Mouse (Mus musculus): ENCODE measurements around the gene Babam2.
A peak's percentile ranks its signal among the peaks of the same experiment; 100 is the strongest.
"Not testable (repeated sequence)": the region's sequence is repeated elsewhere in the genome, so short reads cannot be mapped to it uniquely, and the experiment has no call there.

Babam2 gene

GRCm38 (mm10) chr5:31787622-31788021, 90.1 kb downstream of the Babam2 start:
- no peak for DNase-seq

GRCm38 (mm10) chr5:31792338-31792737, 94.9 kb downstream of the Babam2 start:
- no peak for DNase-seq

- no peak for DNase-seq
Observed at GRCm38 (mm10) chr5:31792863-31793262, 95.4 kb downstream of the Babam2 start.

GRCm38 (mm10) chr5:31795414-31795813, 97.9 kb downstream of the Babam2 start:
- no peak for DNase-seq

GRCm38 (mm10) chr5:31796979-31797378, 99.5 kb downstream of the Babam2 start:
- DNase-seq, result no peak

- DNase-seq, result not testable (repeated sequence)
Observed at GRCm38 (mm10) chr5:31804211-31804610, 106.7 kb downstream of the Babam2 start.

- DNase-seq, result no peak
Observed at GRCm38 (mm10) chr5:31804751-31805150, 107.3 kb downstream of the Babam2 start.

- no peak for DNase-seq
Observed at GRCm38 (mm10) chr5:31807312-31807711, 109.8 kb downstream of the Babam2 start.

GRCm38 (mm10) chr5:31808271-31808670, 110.8 kb downstream of the Babam2 start:
- no peak for DNase-seq

- peak; percentile 20 for DNase-seq
Observed at GRCm38 (mm10) chr5:31810796-31811662, 113.5 kb downstream of the Babam2 start.

GRCm38 (mm10) chr5:31811663-31812001, 114.1 kb downstream of the Babam2 start:
- DNase-seq, result no peak

- DNase-seq, result no peak
Observed at GRCm38 (mm10) chr5:31813156-31813675, 115.7 kb downstream of the Babam2 start.

- no peak for DNase-seq
Observed at GRCm38 (mm10) chr5:31814068-31814467, 116.6 kb downstream of the Babam2 start.

GRCm38 (mm10) chr5:31815129-31815528, 117.6 kb downstream of the Babam2 start:
- peak; percentile 53 for DNase-seq

GRCm38 (mm10) chr5:31816082-31816481, 118.6 kb downstream of the Babam2 start:
- no peak for DNase-seq

GRCm38 (mm10) chr5:31820801-31821200, 123.3 kb downstream of the Babam2 start:
- no peak for DNase-seq

- DNase-seq, result no peak
Observed at GRCm38 (mm10) chr5:31821204-31821603, 123.7 kb downstream of the Babam2 start.

- DNase-seq, result no peak
Observed at GRCm38 (mm10) chr5:31823673-31824072, 126.2 kb downstream of the Babam2 start.

- no peak for DNase-seq
Observed at GRCm38 (mm10) chr5:31824126-31824525, 126.6 kb downstream of the Babam2 start.

GRCm38 (mm10) chr5:31827304-31827703, 129.8 kb downstream of the Babam2 start:
- no peak for DNase-seq

- no peak for DNase-seq
Observed at GRCm38 (mm10) chr5:31827896-31828295, 130.4 kb downstream of the Babam2 start.

GRCm38 (mm10) chr5:31828747-31829146, 131.3 kb downstream of the Babam2 start:
- DNase-seq, result no peak

- no peak for DNase-seq
Observed at GRCm38 (mm10) chr5:31829588-31829987, 132.1 kb downstream of the Babam2 start.

GRCm38 (mm10) chr5:31831587-31831986, 134.1 kb downstream of the Babam2 start:
- DNase-seq, result no peak

- no peak for DNase-seq
Observed at GRCm38 (mm10) chr5:31835691-31836090, 138.2 kb downstream of the Babam2 start.
